Mouse (Mus musculus) intestine, postnatal 0 days (tissue): Measurements from ENCODE around the gene Banf1. TPM values are rescaled to one million over a fixed set of nuclear protein-coding genes. Genes with fewer than 3 reads are reported as not detected.

Source experiments
- ATAC-seq: fragments of 200-750 bp; cut with Nextera tagmentation; 2 replicates; pipeline ENCODE4 v1.8.0; 2017; ENCODE audit warnings: mild to moderate bottlenecking, moderate TSS enrichment, moderate library complexity
- H3K27ac ChIP-seq: fragments of 300-500 bp; sonication (generic); 2 replicates; pipeline ENCODE4 v1.5.1; 2014; ENCODE audit warnings: mild to moderate bottlenecking, low read depth, low read length, moderate library complexity
- H3K27me3 ChIP-seq: fragments of 300-500 bp; sonication (generic); replicated peaks from 2 replicates; pipeline ENCODE4 v1.6.1; 2014; ENCODE audit warnings: low read length, mixed read lengths; ENCODE audit not compliant: control insufficient read depth, insufficient read depth
- H3K36me3 ChIP-seq: fragments of 300-500 bp; sonication (generic); 2 replicates; pipeline ENCODE4 v1.6.1; 2014; ENCODE audit warnings: mild to moderate bottlenecking, moderate library complexity; ENCODE audit not compliant: control insufficient read depth, insufficient read depth
- H3K4me1 ChIP-seq: fragments of 300-500 bp; sonication (generic); replicated peaks from 2 replicates; pipeline ENCODE4 v1.6.1; 2014; ENCODE audit warnings: antibody characterized with exemption, low read length, mixed read lengths; ENCODE audit not compliant: control insufficient read depth, insufficient read depth
- H3K4me2 ChIP-seq: fragments of 300-500 bp; sonication (generic); replicated peaks from 2 replicates; pipeline ENCODE4 v1.6.1; 2014; ENCODE audit warnings: low read depth, mild to moderate bottlenecking, moderate library complexity
- H3K4me3 ChIP-seq: fragments of 300-500 bp; sonication (generic); 2 replicates; pipeline ENCODE4 v1.5.1; 2014; ENCODE audit warnings: low read depth, low read length
- H3K9ac ChIP-seq: fragments of 300-500 bp; sonication (generic); 2 replicates; pipeline ENCODE4 v1.6.1; 2014; ENCODE audit warnings: mild to moderate bottlenecking, low read depth, low read length
- H3K9me3 ChIP-seq: fragments of 300-500 bp; sonication (generic); 2 replicates; pipeline ENCODE4 v1.6.1; 2016; ENCODE audit warnings: mixed run types; ENCODE audit not compliant: control insufficient read depth
- CTCF ChIP-seq: sonication (generic); IDR thresholded peaks from 2 replicates; pipeline ENCODE4 v1.5.1; 2016; ENCODE audit warnings: low read depth, mild to moderate bottlenecking, control low read depth, antibody characterized with exemption, moderate library complexity
- WGBS: fragments of 180-500 bp; shearing (Covaris S2); extraction: QIAGEN DNeasy Blood & Tissue Kit; methylation state at CpG from one replicate; pipeline ENCODE4 v1.1.7; 2014; 5-methylcytosine and 5-hydroxymethylcytosine counted together
- polyA plus RNA-seq: library from polyadenylated mRNA; unstranded; fragments of >200 nt; fragmentation: Nextera tagmentation; extraction: Ambion mirVana; gene quantifications from 2 replicates; pipeline ENCODE4 v1.2.1, GENCODE M21; 2015

Gene Banf1
- polyA plus RNA-seq, 1 experiment from 2014 or later, result 329 TPM

DNA sequence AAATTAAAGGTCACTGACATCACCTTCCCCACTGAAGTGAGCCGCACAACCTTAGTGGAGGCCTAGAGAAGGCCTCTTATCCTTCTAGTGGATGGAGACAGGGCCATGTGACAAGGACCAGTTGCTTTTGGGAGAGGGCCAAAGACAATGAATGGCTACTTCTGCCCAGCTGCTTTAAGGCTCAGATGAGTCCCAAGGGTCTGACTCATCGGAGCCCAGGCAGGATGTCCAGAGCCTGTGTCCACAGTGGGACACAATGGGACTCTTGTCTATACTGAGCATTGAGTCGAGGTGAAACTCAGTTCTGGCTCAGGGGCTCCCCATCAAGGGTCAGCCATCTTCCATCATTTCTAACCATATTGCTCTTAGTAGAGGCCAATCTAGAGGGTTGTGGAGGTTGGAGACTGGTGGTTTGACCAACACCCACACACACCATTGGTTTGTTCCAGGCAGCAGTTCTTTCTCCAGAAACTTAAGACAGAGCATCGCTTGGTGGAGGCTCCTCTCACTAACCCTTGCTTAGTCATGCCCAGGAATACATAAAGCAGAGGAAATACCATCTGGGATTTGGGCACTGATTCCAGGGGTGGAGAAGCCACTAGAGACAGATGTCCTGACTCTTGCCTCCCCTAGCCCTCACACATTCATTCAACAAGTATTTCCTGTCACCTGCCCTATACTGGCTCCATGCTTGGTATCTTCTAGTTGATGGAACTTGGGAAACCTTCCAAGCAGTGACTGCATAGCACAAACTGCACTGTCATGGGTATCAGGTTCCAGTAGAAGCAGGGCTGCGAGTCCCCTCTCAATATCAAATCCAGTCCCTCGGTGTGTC, 21.5 kb downstream of the Banf1 start:
- TF ChIP-seq CTCF, result no peak
- Histone ChIP-seq H3K27me3 (no peaks in the 10 kb centered on the region), H3K27ac (no peak overlapping the region), H3K9ac (no peak overlapping the region), H3K4me1 (0 out of 2 replicates have a peak, but pooled peaks cover 3% of the 10 kb centered on the region), H3K9me3 (no peaks in the 10 kb centered on the region), H3K4me3 (no peak overlapping the region), H3K4me2 (no peak overlapping the region), H3K36me3 (no peaks in the 10 kb centered on the region)
- WGBS, result 80% methylated on average over 6 of the region's 6 CpGs
- no peak for ATAC-seq

DNA sequence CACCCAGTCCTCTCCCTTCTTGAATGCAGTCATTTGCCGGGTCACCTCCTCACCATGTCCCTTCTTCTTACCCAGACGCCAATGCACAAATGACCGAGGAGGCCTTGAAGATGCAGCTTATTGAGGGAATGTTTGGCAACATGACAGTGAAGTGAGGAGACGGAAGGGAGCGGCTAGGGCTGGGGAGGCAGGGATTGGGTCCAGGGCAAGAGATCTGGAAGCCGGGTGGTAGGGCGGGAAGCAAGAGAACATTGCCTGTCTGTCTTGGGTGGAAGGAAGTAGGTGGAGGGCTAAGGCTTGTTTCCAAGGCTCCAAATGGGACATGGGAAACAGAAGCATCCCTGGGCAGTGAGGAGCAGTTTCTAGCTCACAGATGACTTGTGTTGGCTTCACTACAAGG, 25.6 kb downstream of the Banf1 start:
- WGBS, result 89% methylated on average over 7 of the region's 7 CpGs
- Histone ChIP-seq H3K4me3 (no peak overlapping the region), H3K9ac (no peak overlapping the region), H3K27ac (no peak overlapping the region), H3K9me3 (no peaks in the 10 kb centered on the region), H3K4me1 (no peaks in the 10 kb centered on the region), H3K4me2 (no peak overlapping the region), H3K36me3 (no peaks in the 10 kb centered on the region), H3K27me3 (no peaks in the 10 kb centered on the region)
- ATAC-seq, result no peak
- TF ChIP-seq CTCF, result no peak

DNA sequence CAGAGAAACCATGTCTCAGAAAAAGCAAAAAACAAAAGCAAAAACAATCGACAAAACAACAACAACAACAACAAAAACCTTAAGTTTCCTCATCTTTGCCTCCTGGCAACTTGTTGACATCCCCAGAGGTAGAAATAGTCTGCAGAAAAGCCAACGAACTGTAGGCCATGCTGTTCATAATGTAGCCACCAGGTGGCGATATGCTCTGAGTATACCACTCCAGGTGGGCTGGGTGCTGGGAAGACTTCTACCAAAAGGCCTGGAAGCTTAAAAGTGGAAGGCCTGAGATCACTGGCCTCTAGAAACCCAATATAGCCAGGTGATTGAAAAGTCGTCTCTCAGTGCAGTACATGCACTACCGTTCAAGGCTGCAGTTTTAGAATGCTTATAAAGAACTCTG, 29.0 kb downstream of the Banf1 start:
- Histone ChIP-seq H3K9me3 (no peaks in the 10 kb centered on the region), H3K9ac (no peak overlapping the region), H3K36me3 (no peaks in the 10 kb centered on the region), H3K27me3 (no peaks in the 10 kb centered on the region), H3K27ac (no peak overlapping the region), H3K4me3 (no peak overlapping the region), H3K4me2 (no peak overlapping the region), H3K4me1 (no peaks in the 10 kb centered on the region)
- ATAC-seq, result no peak
- peak; percentile 92 for TF ChIP-seq CTCF
- 18% methylated on average over 5 of the region's 5 CpGs for WGBS

DNA sequence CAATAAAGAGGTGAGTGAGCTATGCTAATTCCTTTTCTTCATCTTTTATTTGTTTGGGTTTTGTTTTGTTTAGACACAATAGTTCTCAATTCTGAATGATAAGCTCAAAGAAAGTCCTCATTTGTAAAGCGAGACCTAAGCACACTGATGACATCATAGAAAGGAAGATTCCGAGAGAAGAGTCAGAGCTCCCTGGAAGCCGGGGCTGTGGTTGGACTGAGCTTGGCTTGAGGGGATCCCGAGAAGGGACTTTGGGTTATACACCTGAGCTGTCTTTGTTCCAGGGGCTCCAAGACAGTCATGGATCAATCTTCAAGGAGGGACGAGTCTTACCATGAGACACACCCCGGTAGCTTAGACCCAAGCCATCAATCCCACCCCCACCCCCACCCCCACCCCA, 31.5 kb downstream of the Banf1 start, which contains the start of gene Catsper1:
Catsper1 (plus strand) TSS at position 301 of the 400 bp plus-strand sequence.
- no peaks in the 10 kb centered on the region for H3K4me1 ChIP-seq
- no peak for ATAC-seq
- 93% methylated on average over 6 of the region's 6 CpGs for WGBS

DNA sequence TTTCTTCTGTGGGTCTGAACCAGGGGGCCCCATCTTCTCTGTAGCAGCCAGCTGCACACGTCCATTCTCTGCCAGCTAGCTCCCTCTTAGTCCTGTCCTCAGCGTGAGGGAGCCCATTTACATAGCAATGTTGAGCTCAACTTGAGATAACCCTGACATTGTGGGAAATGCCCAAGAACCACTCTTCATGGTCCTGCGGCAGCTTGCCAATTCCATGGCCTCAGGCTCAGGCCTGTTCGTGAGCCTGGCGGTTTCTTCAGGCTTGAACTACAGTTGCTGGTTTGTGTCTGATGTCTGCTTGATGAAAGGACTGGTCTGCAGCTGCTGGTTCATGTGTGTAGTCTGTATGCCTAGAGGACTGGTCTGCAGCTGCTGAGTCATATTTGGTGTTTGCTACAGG, 32.2 kb downstream of the Banf1 start:
- Histone ChIP-seq H3K4me1 (no peaks in the 10 kb centered on the region), H3K4me3 (no peak overlapping the region), H3K27me3 (no peaks in the 10 kb centered on the region), H3K9ac (no peak overlapping the region), H3K36me3 (no peaks in the 10 kb centered on the region), H3K4me2 (no peak overlapping the region), H3K9me3 (no peaks in the 10 kb centered on the region), H3K27ac (no peak overlapping the region)
- WGBS, result 83% methylated on average over 5 of the region's 5 CpGs
- no peak for ATAC-seq
- no peak for TF ChIP-seq CTCF

More for the DNA sequence above, 31.5 kb downstream of the Banf1 start, which contains the start of gene Catsper1:
- no peak within 1 kb of the TSS for H3K4me3 ChIP-seq
- H3K27me3 ChIP-seq, result no peaks in the 10 kb centered on the region
- no peaks in the 10 kb centered on the region for H3K9me3 ChIP-seq
- TF ChIP-seq CTCF, result no peak
- no peak within 1 kb of the TSS for H3K9ac ChIP-seq
- H3K4me2 ChIP-seq, result no peak within 1 kb of the TSS
- no peak within 1 kb of the TSS for H3K27ac ChIP-seq
- H3K36me3 ChIP-seq, result no peaks in the 10 kb centered on the region

DNA sequence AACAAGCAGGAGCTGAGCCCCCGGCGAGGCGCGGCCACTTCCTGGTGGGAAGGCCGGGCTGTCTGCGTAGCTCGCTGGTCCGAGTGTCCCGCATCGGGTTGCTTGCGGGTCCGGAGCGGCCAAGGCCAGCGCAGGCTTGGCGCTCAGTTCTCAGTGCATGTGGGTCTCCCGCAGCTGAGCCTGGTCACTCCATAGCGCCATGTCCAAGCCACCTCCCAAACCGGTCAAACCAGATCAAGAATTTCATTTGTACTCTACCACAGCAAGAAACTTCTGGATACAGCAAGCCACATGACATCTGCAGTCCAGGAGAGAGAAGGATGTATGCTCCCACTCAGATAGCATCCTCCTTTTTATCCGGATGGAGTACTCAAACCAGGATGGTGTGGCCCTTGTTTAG, 39.0 kb downstream of the Banf1 start:
- Histone ChIP-seq H3K4me3 (no peak overlapping the region), H3K9me3 (no peaks in the 10 kb centered on the region), H3K4me1 (no peaks in the 10 kb centered on the region), H3K27me3 (no peaks in the 10 kb centered on the region), H3K9ac (no peak overlapping the region), H3K27ac (no peak overlapping the region), H3K4me2 (0 out of 2 replicates have a peak overlapping the region, but pooled peaks have one; percentile 6), H3K36me3 (no peaks in the 10 kb centered on the region)
- TF ChIP-seq CTCF, result no peak
- ATAC-seq, result no peak
- 58% methylated on average over 19 of the region's 19 CpGs for WGBS
